Mouse (Mus musculus) activated CD4-positive, CD25-positive, alpha-beta regulatory T cell, adult 4 months (primary cell): ENCODE results near the gene Gm5798. TPM values are rescaled to one million over a fixed set of nuclear protein-coding genes. Genes with fewer than 3 reads are reported as not detected.
"Not testable (repeated sequence)": the region's sequence is repeated elsewhere in the genome, so short reads cannot be mapped to it uniquely, and the experiment has no call there.

Source experiments
- ATAC-seq: one replicate; pipeline ENCODE4 v1.8.0; 2017
- polyA plus RNA-seq, 2 experiments: library from polyadenylated mRNA; unstranded; fragments of 100-300 nt; shearing (Covaris generic); gene quantifications; one replicate each; pipeline ENCODE4 v1.2.1; 2017

Gene Gm5798
- not detected for polyA plus RNA-seq

- ATAC-seq, result not testable (repeated sequence)
These were observed at the start of gene Gm5798 for GRCm38 (mm10) chr14:41348309-41348708. Gene Gm5798, plus strand, starts transcription at chr14:41348609.

- ATAC-seq, result not testable (repeated sequence)
These were observed 37.9 kb downstream of the Gm5798 start, which contains the start of gene Gm7945 for GRCm38 (mm10) chr14:41386279-41386678. Gene Gm7945, minus strand, starts transcription at chr14:41386379.

Other genes starting within 250 kb of the Gm5798 start
- not detected for gene Mat1a, start 243.6 kb upstream of the Gm5798 start, polyA plus RNA-seq
- not detected for gene Sftpa1, start 216.8 kb upstream of the Gm5798 start, polyA plus RNA-seq
- not detected for gene Mbl1, start 197.2 kb upstream of the Gm5798 start, polyA plus RNA-seq
- not detected for gene Sftpd, start 163.5 kb upstream of the Gm5798 start, polyA plus RNA-seq
- not detected for gene Gm2832, start 69.8 kb upstream of the Gm5798 start, polyA plus RNA-seq
- not detected for gene Gm7945, start 37.8 kb downstream of the Gm5798 start, polyA plus RNA-seq
- not detected for gene Gm6482, start 59.7 kb downstream of the Gm5798 start, polyA plus RNA-seq
- not detected for gene Gm7954, start 104.9 kb downstream of the Gm5798 start, polyA plus RNA-seq
- gene Gm3486, start 140.9 kb downstream of the Gm5798 start, polyA plus RNA-seq, result not detected
- not detected for gene Gm7970, start 207.0 kb downstream of the Gm5798 start, polyA plus RNA-seq
- not detected for gene 1700049E17Rik2, start 224.6 kb downstream of the Gm5798 start, polyA plus RNA-seq